Mouse (Mus musculus): ENCODE results near the gene Exoc1. TPM values are rescaled to one million over a fixed set of nuclear protein-coding genes. Genes with fewer than 3 reads are reported as not detected.
A peak's percentile ranks its signal among the peaks of the same experiment; 100 is the strongest.

Gene Exoc1
- total RNA-seq (2021), result 10 to 100 TPM; 36.2 to 42.2 TPM
- long read RNA-seq, experiment 1, transcript Exoc1-201 (18 exons, 3,272 nt), result major isoform, 20 of 26 reads
- long read RNA-seq, experiment 1, partial matches to known transcripts, result 2 of 26 reads
- long read RNA-seq, experiment 1, other reads (novel, unspliced or antisense), result 2 of 26 reads
- long read RNA-seq, experiment 2, transcript Exoc1-201 (18 exons, 3,272 nt), result major isoform, 93 of 132 reads
- long read RNA-seq, experiment 2, transcript Exoc1-202 (19 exons, 3,371 nt), result minor isoform, 13 of 132 reads
- long read RNA-seq, experiment 2, partial matches to known transcripts, result 12 of 132 reads
- long read RNA-seq, experiment 2, other reads (novel, unspliced or antisense), result 13 of 132 reads

DNA sequence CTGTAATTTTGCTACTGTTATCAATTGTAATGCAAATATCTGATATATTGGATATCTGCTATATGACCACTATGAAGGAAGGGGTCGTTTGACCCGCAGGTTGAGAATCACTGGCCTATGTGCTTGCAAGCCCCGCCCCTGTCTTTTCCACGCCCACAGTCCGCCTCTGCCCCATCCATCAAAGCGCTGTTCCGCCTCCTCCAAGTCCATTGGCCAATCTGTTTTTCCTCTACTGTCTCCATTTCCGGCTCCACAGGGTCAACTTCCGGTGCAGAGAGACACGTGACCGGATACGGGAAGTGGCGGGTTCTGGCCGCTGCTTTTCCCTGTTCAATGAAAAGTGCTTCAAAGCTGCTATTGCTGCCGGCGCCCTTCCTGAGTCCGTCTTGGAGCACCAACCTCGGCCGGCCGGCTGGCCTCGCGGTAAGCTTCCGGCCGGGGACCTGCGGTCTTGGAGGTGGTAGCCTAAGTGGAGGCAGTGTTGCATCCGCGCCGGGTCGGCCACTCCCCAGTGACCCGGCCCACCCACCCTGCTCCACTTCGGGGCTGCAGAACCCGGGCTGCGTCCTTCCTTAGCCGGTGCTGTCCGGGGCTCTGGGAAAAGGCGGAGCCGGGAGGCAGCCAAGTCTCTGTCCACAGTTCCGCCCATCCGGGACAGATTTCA lies at the start of gene Exoc1:
Gene Exoc1 (plus strand): TSS at position 272 of the 664 bp plus-strand sequence.
- DNase-seq (ENCODE audit: low spot score in 2 of 2), result peak; percentile 87 to 88

DNA sequence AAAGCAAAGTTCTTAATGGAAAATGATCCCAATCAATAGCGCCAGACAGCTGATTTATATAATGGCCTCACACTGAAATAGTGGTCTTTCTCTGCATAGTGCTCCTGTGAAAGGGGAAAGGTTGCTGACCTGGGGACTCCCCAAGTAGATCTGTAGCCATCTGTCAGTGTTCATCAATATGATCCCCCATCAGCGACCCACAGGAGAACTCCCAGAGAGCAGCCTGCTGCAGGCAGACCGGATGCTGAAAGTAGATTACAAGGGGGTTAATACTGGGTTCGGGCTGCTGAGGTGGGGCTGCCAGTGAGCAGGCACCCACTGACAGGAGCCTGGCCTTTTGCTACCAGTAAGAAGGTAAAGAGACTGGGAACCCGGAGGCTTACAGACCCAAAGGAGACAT lies 45.3 kb upstream of the Exoc1 start, which contains the start of gene Gm7271:
Gene Gm7271 (plus strand): TSS at position 230 of the 400 bp plus-strand sequence.
- DNase-seq (ENCODE audit: low spot score in 2 of 2), result no peak

DNA sequence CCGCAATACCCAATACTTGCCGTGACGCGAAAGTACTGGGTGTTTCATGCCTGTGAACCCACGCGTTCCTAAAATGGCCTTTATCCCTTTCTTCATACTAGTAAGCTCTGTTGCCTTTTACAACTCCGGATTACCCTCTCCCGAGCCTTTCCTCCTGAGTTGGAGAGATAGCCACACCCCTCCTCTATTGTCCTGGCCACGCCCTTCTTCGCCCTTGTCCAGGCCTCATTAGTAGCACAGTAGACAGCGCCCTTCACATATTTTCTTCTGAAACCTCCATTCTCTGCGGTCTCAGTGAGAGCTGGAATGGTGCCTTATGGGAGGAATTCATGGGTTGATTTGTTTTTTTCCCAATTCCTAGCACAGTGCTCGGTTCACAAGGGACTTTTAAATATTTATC lies 34.0 kb upstream of the Exoc1 start:
- DNase-seq (ENCODE audit: low spot score in 2 of 2), result no peak

DNA sequence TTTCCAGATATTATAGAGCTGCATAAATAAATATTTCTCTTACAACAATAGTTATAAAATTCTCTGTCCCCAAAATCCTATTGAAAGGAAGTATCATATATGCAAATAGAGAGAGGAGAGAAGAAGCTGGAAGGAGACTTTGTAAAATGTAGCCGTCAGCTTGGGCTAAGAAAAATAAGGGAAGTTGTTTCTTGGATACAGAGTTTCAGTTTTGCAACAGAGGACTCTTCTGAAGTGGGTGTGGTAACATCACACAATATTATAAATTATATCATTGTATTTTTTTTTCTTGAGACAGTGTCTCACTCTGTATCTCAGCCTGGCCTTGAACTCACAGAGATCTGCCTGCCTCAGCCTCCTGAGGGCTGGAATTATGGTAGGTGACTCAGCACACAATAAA lies 6.7 kb upstream of the Exoc1 start:
- DNase-seq (ENCODE audit: low spot score in 2 of 2), result no peak

DNA sequence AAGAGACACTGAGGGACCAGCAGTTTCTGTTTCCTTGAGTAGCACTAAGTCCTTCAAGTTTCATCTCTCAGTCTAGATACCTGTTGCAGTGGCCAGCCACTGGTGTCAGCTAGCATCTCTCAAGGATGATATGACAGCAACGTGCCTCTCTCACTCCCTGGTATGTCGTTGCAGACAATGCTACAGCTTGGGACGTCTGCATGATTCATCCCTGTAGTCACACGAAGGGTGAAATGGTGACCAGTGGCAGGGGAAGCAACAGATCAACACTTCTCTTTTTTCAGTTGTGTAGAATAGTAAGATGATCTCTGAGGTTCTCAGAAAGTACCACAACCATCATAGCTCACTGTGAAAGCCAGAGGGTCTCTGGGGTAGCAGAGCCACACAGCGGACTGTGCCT lies 4.5 kb upstream of the Exoc1 start:
- no peak for DNase-seq (ENCODE audit: low spot score in 2 of 2)

DNA sequence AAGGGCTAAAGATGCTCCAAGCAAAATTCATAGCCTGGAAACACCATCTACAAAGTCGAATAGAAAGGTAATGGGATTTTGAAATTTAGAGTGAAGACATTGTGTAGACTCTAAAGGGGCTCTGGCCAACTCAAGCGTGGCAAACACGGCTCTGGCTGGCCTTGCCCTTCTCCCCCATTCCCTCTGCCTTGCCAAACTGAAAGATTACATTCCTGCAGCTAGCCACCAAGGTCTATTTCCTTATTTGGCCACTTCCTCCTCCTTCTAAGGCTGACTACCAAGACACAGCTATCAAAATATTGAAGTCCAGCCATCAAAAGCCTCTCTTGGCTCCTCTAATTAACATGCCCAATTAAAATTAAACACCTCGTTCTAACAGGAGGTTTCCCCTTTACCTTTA lies 4.0 kb upstream of the Exoc1 start:
- no peak for DNase-seq (ENCODE audit: low spot score in 2 of 2)

DNA sequence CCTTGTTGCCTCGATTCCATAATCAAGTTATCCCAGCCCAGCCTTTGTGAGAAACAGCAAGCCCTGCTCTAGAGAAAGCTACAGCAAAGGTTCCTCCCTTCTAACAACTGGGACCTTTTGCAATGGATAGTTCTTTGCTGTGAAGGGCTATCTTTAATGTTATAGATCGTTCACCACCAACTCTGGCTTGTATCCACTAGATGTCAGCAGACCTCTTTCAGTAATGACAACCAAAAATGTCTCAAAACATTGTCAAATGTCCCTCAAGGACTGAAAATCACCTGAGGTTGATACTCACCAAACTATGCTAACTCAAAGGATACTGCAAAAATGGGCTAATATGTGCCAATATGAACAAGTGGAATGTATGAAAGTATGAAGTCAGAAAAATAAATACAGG lies 3.3 kb upstream of the Exoc1 start:
- DNase-seq (ENCODE audit: low spot score in 2 of 2), result no peak

DNA sequence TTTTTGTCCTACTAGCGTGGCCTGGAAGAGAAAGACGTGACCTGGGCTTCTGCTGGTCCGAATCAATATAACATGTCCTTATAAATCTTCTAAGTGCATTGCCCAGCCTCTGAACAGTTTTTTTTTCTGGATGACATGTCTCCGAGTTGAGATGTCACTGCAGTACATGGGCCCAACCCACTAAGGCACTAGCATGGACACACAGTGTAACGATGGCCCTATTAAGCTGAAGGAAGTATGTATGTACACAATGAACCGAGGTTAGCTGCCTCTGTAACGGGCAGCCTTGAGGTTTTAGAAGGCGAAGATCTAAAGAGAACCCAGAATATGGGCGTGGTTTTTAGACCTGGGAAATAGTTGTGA lies 574 bp downstream of the Exoc1 start:
- DNase-seq (ENCODE audit: low spot score in 2 of 2), result no peak

DNA sequence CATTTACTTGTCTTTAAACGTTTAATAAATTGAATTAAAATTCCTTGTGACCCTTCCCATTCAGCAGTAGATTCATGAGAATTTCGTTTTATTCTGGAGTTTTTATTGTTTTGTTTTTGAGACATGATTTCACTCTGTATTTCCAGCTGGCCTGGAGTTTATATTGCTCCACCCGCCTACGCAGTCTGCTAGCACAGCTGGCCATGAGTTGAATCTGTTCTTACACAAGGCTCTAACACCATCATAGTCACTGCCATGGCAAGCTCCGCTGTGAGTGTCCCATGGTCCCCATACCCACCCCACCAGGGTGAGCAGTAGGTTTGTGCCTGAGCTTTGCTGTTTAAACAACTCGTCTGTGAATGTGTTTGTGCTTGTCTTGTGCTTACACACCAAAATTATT lies 4.1 kb downstream of the Exoc1 start:
- DNase-seq (ENCODE audit: low spot score in 2 of 2), result no peak

DNA sequence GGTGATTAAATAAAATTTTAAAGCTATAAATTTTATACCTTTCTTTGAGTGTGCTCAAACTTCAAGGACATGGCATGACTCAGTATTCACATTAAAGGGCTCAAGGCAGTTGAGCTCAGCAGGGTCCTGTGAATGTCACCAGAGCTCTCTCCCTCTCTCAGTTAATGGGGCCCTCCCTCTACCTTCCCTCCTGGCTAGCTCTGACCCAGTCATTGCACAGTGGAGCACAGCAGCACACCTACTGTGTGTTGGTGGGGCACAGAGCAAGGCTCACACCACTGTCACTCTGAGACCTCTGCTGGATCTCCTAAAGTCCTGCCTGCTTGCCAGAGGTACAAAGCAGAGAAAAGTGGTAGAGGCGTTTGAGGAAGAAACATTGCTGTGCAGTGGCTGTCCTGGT lies 7.1 kb downstream of the Exoc1 start:
- peak in 1 of 2 experiments; percentile 28 for DNase-seq (ENCODE audit: low spot score in 2 of 2)

DNA sequence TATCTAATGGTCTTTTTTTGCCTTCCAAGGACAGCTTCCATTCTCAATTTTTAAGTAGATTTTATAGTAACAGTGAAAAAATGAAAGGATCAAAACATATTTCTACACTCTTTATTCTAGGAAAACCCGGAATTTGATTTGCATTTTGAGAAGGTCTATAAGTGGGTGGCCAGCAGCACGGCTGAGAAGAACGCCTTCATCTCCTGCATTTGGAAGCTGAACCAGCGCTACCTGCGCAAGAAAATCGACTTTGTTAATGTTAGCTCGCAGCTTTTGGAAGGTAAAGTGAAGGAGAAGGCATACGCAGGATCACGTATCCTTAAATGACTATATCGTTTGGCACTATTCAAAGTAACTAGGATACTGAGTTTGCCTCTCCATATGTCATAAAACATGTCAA lies 8.5 kb downstream of the Exoc1 start:
- DNase-seq (ENCODE audit: low spot score in 2 of 2), result no peak

DNA sequence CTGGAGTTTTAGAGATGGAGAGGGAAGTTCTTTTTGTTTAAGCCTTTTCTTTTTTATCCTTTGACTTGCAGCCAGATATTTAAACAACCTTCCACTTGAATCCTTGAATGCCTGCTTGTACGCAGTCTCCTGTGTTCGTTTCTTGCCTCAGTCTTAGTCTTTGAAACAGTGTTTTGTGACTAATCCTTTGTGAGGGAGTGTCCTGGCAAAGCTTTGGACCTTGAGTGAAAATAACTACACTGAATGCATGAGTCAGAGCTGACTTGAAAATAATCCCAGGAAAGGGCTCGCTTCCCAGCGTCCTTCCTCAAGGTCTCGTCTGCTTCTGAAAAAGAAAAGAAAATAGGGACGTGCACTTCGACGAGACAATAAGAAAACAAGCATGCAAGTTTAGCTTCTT lies 11.1 kb downstream of the Exoc1 start:
- peak in 1 of 2 experiments; percentile 31 for DNase-seq (ENCODE audit: low spot score in 2 of 2)

DNA sequence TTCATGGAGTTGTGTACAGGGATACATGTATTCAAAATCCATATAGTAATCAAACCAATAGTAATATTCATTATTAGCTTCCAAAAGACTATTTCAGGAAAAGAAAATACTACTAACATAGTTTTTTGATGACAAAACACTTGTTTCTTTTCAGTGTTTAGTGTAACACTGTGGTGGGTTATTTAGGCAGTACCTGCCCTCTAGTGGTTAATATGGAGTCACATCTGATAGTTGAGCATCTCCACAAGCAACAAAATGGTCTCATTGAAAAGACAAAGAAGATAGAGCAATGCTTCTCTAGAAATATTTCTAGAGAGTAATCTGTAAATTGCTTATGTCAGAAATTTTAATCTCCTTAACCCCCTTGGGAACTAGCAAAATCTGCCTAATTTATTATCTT lies 11.7 kb downstream of the Exoc1 start:
- no peak for DNase-seq (ENCODE audit: low spot score in 2 of 2)

DNA sequence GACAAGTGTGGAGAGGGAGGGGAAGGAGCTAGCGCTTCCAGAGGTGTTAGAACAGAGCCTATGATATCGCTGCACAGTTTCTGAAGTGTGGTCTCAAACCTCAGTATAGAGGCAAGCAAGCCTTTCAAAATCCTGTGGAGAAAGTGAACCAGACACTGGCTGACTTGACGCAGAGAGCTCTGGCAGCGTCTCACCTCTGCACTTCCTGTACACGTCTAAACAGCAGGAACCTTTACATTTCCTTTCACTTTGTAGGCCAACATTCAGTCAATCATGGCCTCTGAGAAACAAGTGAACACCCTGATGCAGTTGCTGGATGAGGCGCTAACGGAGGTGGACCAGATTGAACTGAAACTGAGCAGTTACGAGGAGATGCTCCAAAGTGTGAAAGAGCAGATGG lies 14.1 kb downstream of the Exoc1 start:
- no peak for DNase-seq (ENCODE audit: low spot score in 2 of 2)

DNA sequence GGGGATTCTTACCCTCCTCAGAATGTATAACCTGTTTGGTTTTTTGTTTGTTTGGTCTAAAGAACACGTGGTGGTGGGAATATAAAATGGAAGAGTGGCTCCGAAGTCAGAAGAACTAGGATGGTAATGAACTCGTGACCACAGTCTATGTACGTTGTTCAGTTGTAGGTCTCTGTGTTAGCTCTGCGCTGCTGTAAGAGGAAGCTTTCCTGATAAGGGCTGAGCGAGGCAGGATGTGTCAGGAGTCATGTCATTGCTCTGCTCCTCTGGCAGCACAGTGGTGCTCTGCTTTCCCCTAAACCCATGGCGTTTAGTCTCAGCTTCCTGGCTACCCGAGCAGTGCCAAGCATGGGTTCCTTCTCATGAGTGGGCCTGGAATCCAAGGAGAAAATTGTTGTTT lies 21.3 kb downstream of the Exoc1 start:
- no peak for DNase-seq (ENCODE audit: low spot score in 2 of 2)

DNA sequence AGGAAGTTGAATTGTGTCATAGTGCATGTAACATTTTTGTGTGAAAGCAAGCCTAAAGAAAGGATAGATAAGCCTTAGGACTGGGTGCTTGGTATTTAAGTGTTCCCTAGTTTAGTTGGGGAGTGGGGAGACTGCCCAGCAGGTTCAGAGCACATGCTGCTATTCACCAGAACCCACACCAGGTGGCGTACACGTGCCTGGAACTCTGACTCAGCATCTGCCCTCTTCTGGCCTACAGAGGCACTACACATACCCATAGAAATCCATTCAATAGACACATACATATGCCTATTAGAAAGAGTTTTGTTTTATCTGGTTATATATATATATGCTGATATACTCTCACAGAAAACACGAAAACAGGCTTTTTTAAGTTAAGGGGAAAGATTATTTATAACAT lies 36.2 kb downstream of the Exoc1 start:
- peak; percentile 49 to 66 for DNase-seq (ENCODE audit: low spot score in 2 of 2)

DNA sequence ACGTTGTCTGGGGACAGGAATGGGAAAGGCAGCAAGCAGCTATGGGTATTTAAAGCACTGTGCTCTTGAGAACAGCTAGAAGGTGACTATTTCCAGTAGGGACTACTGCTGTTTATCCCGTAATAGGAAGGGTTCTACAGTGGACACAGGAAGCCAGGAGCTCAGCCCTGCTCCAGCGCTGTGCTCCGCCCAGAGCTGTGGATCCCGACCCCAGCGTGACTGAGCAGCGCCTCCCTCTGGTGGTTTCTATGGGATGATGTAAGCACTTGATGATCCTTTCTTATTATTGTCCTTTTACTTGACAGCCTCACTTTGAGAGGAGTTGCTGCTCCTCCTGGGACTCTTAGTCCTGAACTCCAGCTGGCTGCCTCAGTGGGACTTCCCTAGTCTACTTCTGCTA lies 45.1 kb downstream of the Exoc1 start:
- no peak for DNase-seq (ENCODE audit: low spot score in 2 of 2)

DNA sequence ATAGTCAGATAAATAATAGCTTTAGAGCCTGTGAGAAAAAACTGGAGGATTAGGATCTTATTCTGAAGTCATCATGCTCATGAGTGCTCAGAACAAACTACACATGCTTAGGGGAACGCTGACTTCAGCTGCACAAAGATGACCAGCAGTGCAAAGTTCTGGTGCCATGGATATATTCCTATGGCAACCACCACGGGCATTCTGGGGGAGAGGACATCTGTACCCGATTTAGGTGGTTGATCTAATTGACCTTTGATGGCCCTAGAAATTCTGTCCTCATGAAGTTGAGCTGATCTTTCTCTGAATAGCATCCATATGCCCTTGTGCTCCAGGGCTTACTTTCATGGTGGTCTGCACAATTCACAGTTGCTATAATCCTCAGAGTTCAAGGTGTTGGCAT lies 47.9 kb downstream of the Exoc1 start:
- DNase-seq (ENCODE audit: low spot score in 2 of 2), result no peak

DNA sequence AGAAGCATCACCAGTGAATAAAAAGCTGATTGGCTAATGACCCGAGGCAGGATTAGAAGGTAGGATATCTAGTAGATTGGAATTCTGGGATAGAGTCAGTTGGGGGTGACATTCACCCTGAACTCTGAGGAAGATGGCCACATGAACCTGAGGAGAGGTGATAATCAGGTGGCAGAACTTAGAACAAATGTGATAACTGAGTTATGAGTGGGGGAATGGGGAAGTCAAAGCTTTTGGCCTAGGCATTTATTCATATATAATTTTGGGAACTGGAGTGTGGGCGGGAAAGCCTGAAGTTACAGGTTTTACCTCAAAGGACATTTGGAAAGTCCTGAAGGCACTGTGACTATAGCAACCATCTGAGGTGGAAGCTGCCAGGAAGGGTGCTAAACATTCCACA lies 56.3 kb downstream of the Exoc1 start:
- no peak for DNase-seq (ENCODE audit: low spot score in 2 of 2)

DNA sequence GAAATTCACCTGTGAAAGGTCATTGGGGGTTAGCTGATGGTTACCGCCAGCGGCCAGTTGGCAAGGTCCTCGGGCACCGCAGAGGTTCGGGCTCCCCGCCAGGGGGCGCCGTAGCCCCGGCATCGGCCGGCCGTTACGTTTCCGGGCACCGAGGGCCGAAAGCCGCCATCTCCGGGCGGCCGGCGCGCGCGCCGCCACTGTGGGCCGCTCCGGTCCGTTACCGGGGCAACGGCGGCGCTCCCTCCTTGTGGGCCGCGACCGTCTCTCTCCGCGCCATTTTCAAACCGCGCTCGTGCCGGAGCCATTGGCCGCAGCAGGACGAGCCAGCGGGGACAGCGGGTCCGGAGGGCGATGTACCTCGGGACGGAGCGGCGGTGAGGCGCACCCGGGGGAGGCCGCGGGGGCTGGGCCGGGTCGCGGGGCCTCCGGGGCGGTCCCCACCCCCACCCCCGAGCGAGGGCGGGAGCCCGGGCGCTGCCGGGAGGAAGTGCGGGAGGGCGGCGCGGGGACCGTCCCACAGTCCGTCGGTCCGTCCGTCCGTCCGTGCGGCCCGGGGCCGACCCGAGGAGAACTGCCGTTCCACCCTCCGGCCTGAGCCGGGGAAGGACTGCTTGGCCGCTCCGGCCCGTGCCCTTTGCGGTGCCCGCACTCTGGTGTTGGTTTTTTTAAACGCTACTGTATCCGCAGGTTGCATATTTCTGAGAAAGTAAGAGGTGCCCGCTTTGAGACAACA lies 59.6 kb downstream of the Exoc1 start, which contains the start of gene Cep135:
Gene Cep135 (plus strand): TSS at position 148 of the 733 bp plus-strand sequence.
- DNase-seq (ENCODE audit: low spot score in 2 of 2), result peak; percentile 90 to 92

DNA sequence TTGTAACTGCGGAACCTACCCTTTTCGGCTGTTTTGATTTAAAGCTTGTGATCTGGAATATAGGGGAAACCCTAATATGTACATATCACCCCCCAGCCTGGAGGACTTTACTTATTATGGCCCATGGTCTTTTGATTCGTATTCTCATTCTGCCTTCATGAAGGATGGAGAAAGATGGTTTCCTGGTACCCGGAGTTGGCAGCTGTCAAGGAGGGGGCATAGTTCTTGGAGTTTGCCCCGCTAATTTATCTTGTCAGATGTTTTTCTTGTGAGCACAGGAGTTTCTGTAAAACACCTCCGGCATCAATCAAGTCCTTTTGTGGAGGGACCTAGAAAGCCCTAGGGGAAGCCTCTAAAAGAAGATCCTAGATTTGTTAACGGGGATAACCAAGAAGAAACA lies 60.2 kb downstream of the Exoc1 start:
- no peak for DNase-seq (ENCODE audit: low spot score in 2 of 2)

DNA sequence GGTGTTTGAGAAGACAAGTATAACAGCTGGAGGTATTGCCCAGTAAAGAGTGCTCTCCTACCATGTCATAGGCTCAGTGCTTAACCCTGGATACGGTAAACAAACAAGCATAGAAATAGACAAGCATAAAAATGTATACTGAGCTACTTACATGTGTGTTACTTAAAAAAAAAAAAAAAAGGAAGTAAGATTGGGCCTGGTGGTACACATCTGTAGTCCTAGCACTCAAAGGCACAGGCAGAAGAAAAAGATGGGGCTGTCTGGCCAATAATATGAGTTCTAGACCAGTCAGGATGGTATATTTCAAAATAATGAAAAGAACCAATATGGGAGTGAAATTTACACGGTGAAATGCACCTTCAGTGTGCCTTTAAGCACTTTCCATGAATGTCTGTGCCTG lies 60.9 kb downstream of the Exoc1 start:
- no peak for DNase-seq (ENCODE audit: low spot score in 2 of 2)
